Mouse (Mus musculus): ENCODE data around the gene Prss41. TPM values are rescaled to one million over a fixed set of nuclear protein-coding genes. Genes with fewer than 3 reads are reported as not detected.

Gene Prss41
- total RNA-seq, 2 experiments from 2014 or later: 1.9 to 2.2 TPM

- H3K4me3 ChIP-seq: peak within 1 kb of the TSS; percentile 67
- H3K27ac ChIP-seq: peak within 1 kb of the TSS; percentile 96
- peak; percentile 31 to 46 for DNase-seq (ENCODE audit: low spot score in 2 of 2)
- no peak for TF ChIP-seq CTCF (conservative IDR thresholded peaks at IDR 0.05)
Measured at GRCm38 (mm10) chr17:23790269-23791078, 53.5 kb downstream of the Prss41 start, which contains the start of gene Srrm2. Gene Srrm2, plus strand, starts transcription at chr17:23790532.

- TF ChIP-seq CTCF (conservative IDR thresholded peaks at IDR 0.05): no peak
- DNase-seq (ENCODE audit: low spot score in 2 of 2): no peak
- Histone ChIP-seq H3K4me3 (peak overlapping the region; percentile 67), H3K27ac (peak overlapping the region; percentile 96)
Measured at GRCm38 (mm10) chr17:23789749-23790268, 54.2 kb downstream of the Prss41 start.

- Histone ChIP-seq H3K4me3 (no peak overlapping the region), H3K27ac (no peak overlapping the region)
- no peak for DNase-seq (ENCODE audit: low spot score in 2 of 2)
- no peak for TF ChIP-seq CTCF (conservative IDR thresholded peaks at IDR 0.05)
Measured at GRCm38 (mm10) chr17:23788973-23789372, 55.0 kb downstream of the Prss41 start.

Small RNA genes lying within 50 kb of the gene (microRNA-seq; reads per million reads assigned to microRNA genes)
- 0.96 to 1.1 reads per million in 2 experiments for gene Mir5125

Other genes with a start within 250 kb of the Prss41 start
- 10 to 100 TPM; 30.1 to 33.6 TPM for gene Zfp13, start 244.7 kb downstream of the Prss41 start, total RNA-seq (2021)
- not detected for gene Zscan10, start 243.3 kb downstream of the Prss41 start, total RNA-seq (2021)
- gene Mmp25, start 198.9 kb downstream of the Prss41 start, total RNA-seq (2021): under 1 TPM in 1 of 2 experiments, not detected in 1; 0.17 TPM
- not detected for gene Bicdl2, start 183.7 kb downstream of the Prss41 start, total RNA-seq (2021)
- 100 to 1,000 TPM; 110 to 118 TPM for gene Hcfc1r1, start 170.6 kb downstream of the Prss41 start, total RNA-seq (2021)
- gene Thoc6, start 170.3 kb downstream of the Prss41 start, total RNA-seq (2021): 1 to 10 TPM; 7.1 to 7.6 TPM
- gene Tnfrsf12a, start 166.7 kb downstream of the Prss41 start, total RNA-seq (2021): 1 to 10 TPM; 5.5 to 6.3 TPM
- gene Cldn6, start 164.9 kb downstream of the Prss41 start, total RNA-seq (2021): not detected
- under 1 TPM in 1 of 2 experiments, not detected in 1; 0.25 TPM for gene Cldn9, start 160.1 kb downstream of the Prss41 start, total RNA-seq (2021)
- gene 1520401A03Rik, start 121.4 kb downstream of the Prss41 start, total RNA-seq (2021): under 1 TPM; 0.25 to 0.64 TPM
- 1 to 10 TPM; 3.4 to 3.5 TPM for gene Pkmyt1, start 117.8 kb downstream of the Prss41 start, total RNA-seq (2021)
- 10 to 100 TPM; 46.2 to 48.3 TPM for gene Paqr4, start 103.3 kb downstream of the Prss41 start, total RNA-seq (2021)
- under 1 TPM; 0.23 to 0.32 TPM for gene Kremen2, start 98.3 kb downstream of the Prss41 start, total RNA-seq (2021)
- 100 to 1,000 TPM; 310 to 345 TPM for gene Flywch1, start 72.6 kb downstream of the Prss41 start, total RNA-seq (2021)
- 10 to 100 TPM; 10.6 to 12.3 TPM for gene Flywch2, start 58.1 kb downstream of the Prss41 start, total RNA-seq (2021)
- gene Srrm2, start 53.6 kb downstream of the Prss41 start, total RNA-seq (2021): 100 to 1,000 TPM; 613 to 663 TPM
- 100 to 1,000 TPM; 332 to 341 TPM for gene Elob, start 15.0 kb downstream of the Prss41 start, total RNA-seq (2021)
- gene Prss33, start 8.1 kb downstream of the Prss41 start, total RNA-seq (2021): not detected
- not detected for gene Prss32, start 317 bp downstream of the Prss41 start, total RNA-seq (2021)
- not detected for gene Prss21, start 23.9 kb upstream of the Prss41 start, total RNA-seq (2021)
- not detected for gene Dcpp1, start 36.7 kb upstream of the Prss41 start, total RNA-seq (2021)
- gene Dcpp2, start 36.7 kb upstream of the Prss41 start, total RNA-seq (2021): not detected
- not detected for gene Dcpp3, start 73.3 kb upstream of the Prss41 start, total RNA-seq (2021)
- not detected for gene Sbp, start 97.5 kb upstream of the Prss41 start, total RNA-seq (2021)
- not detected for gene Sbpl, start 111.1 kb upstream of the Prss41 start, total RNA-seq (2021)
- under 1 TPM in 1 of 2 experiments, not detected in 1; 0.32 TPM for gene Prss30, start 136.4 kb upstream of the Prss41 start, total RNA-seq (2021)
- gene Prss22, start 153.9 kb upstream of the Prss41 start, total RNA-seq (2021): not detected
- gene Prss27, start 194.0 kb upstream of the Prss41 start, total RNA-seq (2021): not detected
- 10 to 100 TPM; 26.6 to 28.8 TPM for gene Kctd5, start 229.3 kb upstream of the Prss41 start, total RNA-seq (2021)